Mouse (Mus musculus) cortical plate, adult 2 months (tissue): ENCODE measurements around the gene Scn4b.

ENCODE experiments used
- CTCF ChIP-seq: fragments of 200-500 bp; IDR thresholded peaks from 2 replicates; pipeline ENCODE4 v1.5.1; 2011; ENCODE audit warnings: mild to moderate bottlenecking, control low read depth, low read length; ENCODE audit not compliant: insufficient read depth; ENCODE audit errors: extremely low read depth
- POLR2A ChIP-seq: fragments of 200-500 bp; IDR thresholded peaks from 2 replicates; pipeline ENCODE4 v1.6.1; 2011; ENCODE audit warnings: mild to moderate bottlenecking, low read length, control low read depth; ENCODE audit not compliant: insufficient read depth; ENCODE audit errors: extremely low read depth

- TF ChIP-seq POLR2A (no peak), CTCF (no peak)
Measured at GRCm38 (mm10) chr9:45142686-45143085, 4.5 kb downstream of the Scn4b start.
